Mouse (Mus musculus) gastrocnemius, postnatal 14 days (tissue): ENCODE measurements around the gene Nbeal2. TPM values are rescaled to one million over a fixed set of nuclear protein-coding genes. Genes with fewer than 3 reads are reported as not detected.

ENCODE experiments used
- DNase-seq: peaks from one replicate; pipeline ENCODE4 v3.0.0; 2021; ENCODE audit warnings: mixed read lengths
- intact Hi-C: fragments of 180-260 bp; cut with DNase I; formaldehyde crosslinking; loops from one replicate; pipeline ENCODE4 v1.15.1; 2025; ENCODE audit warnings: low total_unique reads
- total RNA-seq, 2 experiments: library from RNA; stranded (reverse); gene quantifications; 2 replicates each; pipeline ENCODE4 v1.2.3; 2021

Nbeal2 gene
- total RNA-seq, 2 experiments from 2014 or later, result 2.5 to 4.1 TPM

DNA sequence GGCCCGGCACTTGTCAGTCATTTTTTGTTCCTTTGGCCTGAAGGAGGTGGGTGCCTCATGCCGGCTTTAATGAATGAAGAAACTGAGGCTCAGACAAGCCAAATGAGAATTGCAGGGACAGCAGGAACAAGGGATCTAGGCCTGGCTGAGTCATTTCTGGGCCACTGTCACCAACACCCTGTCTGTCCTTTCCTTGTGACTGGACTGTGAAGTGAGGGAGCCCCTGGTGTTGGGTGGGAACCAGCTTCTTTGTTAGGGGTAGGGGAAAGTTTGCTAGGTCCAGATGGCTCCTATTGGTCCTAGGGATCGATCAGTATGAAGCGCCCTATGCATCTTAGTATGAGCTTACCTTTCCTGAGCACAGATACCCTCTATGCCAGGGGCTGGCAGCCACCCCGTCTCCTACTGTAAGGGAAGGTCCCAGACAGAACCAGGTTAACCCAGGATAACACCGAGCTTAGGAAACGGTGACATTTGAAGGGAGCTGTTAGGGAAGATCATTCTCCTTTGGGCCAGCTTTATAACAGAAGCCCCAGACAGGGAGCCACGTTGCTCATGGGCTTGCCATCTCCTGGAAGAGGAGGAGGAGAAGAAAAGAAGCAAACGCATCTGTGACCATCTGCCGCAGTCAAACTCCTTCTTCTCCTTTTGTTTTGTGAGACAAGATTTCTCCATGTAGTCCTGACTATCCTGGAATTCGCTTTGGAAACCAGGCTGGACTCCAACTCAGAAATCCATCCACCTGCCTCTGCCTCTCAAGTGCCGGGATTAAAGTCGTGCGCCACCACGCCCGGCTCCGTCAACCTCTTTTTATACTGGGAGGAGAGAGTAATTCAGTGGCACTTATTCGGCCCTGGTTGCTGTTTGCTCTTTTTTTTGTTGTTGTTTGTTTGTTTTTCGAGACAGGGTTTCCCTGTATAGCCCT lies 1.0 kb upstream of the Nbeal2 start:
- no peak for DNase-seq
- intact Hi-C loops, result no loop called here

DNA sequence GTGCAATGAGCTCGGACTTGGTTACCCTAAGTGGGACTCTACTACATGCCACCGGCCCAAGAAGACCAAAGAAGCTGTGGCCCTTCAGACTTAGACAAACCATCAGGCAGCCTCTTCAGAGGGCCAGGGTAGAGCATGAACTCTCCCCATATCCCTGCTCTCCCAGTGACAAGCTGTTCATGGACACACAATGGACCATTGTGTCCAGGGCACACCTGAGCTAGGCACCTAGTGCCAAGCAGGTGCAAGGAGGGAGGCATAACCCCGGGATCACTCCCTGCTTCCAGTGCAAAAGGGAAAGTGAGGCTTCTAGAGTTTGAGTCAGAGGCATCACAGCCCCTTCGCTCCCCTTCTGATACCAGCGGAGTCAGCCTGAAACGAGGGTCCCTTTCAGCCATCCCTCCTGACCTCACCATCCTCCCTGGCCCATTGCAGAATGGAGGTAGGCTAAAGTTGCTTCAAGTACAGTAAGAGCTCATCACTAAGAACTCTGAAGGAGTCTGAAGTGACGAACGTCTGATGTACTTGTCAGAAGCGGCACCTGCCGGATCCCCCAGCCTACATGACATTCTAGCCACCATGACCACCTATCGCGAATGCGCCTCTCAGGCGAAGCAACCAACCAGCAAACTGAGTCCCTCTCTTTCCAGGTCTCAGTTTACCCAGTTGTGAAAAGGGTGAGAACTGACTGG lies 852 bp downstream of the Nbeal2 start:
- no peak for DNase-seq
- intact Hi-C loops, result no loop called here

DNA sequence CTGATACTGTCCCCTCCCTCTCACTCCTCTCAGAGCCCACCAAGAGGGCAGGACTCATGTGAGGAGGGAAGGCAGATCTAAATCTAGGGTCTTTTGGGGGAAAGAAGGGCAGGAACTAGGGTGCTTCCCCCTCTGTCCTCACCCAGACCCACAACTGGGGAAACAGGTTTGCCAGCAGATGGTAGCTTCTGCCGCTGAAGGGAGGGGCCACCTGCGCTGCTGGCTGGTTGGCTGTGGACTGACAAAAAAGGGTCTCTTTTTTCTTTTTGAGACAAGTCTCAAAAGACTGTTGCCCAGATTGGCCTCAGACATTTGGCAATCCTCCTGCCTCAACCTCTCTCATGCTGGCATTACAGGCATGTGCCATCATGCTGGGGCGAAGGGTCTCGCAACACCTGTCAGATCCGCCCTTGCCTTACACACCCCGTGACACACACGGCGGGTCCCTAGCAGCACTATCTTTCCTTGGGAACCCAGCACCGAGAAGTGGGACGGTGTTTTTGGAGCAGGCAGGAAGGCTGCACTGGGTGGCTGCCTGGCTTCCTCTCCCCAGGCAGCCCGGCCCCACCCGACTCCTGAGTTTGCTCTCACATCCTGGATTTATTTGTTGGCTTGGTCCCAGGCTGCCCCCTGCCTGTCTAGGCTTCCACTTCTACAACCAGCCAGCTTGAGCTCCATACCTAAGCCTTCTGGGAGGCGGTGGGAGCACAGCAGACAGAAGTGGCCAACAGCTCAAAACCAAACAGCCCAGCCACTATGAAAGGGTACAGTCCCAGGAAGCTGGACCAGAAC lies 1.8 kb downstream of the Nbeal2 start:
- DNase-seq, result no peak
- intact Hi-C loops, result no loop called here

DNA sequence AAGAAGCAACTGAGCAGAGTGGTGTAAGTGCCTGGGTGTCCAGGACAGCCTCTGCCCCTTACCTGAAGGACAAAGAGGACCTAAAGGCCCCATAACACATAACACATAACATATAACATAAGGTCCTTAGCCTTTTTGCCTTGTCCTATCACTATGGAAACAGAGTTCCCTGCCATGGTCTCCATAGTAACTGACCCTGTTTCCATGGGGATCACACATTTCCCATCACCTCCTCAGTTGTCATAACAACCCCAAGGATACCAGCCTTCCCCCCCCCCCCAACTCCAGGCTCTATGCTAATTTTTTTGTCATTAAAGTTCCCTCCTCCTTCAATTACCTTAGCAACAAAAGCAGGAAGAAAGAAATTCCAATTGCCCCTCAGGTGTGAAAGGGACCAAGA lies 4.2 kb downstream of the Nbeal2 start:
- intact Hi-C loops, result no loop called here
- no peak for DNase-seq

DNA sequence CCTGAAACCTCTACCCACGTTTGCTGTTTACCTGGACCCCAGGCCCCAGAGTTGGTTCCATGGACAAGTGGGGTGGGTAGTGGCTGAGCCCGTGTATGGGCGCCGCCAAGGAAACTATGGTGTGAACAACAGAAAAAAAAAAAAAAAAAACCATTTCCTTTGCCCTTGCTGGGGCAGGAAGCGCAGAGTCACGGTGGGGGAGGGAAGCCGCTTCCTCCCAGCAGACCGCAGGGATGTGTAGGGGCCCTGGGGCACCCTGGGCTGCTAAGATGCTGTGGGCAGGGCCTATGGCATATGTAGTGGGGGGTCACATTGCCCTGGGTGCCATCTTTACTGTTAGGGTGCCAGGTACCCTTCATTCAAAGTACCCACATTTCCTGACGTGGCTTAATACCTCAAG lies 8.7 kb downstream of the Nbeal2 start:
- intact Hi-C loops, result no loop called here
- DNase-seq, result no peak

DNA sequence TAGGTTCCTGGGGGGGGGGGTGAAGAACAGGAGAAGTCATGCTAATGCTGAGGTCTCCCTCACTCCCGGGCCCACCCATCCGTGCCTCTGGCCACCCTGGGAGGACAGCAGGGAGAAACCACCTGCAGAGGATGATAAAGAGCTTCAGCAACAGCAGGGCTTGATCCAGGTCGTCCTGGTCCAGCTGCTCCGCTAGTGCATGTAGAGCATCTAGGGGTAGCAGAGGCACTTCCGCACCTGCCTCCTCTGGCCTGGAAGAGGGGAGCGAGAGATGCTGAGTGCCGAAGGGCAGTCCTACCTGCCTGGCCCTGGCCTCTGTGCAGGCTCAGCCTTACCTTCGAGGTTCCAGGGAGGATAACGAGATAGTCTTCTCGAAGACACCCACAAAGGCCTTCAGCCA lies 9.7 kb downstream of the Nbeal2 start:
- intact Hi-C loops, result no loop called here
- no peak for DNase-seq

DNA sequence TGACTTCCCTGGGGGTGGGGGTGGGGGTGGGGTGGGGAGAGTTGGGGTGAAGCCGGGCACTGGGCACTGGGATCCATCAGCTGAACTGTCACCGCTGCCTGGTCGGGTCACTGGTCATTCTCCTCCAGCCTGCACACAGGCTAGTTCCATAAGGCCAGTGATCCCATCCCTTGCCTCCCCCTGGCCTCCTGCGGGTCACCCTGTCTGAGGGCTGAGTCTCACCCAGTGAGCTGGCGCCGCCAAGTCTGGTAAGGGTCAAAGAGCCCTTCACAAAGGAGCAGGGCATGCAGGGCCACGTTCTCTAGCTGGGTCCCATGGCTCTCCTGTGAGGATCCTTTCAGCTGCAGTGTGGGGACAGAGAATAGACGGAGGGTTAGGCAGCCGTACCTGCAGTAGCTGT lies 10.2 kb downstream of the Nbeal2 start:
- intact Hi-C loops, result no loop called here
- no peak for DNase-seq

DNA sequence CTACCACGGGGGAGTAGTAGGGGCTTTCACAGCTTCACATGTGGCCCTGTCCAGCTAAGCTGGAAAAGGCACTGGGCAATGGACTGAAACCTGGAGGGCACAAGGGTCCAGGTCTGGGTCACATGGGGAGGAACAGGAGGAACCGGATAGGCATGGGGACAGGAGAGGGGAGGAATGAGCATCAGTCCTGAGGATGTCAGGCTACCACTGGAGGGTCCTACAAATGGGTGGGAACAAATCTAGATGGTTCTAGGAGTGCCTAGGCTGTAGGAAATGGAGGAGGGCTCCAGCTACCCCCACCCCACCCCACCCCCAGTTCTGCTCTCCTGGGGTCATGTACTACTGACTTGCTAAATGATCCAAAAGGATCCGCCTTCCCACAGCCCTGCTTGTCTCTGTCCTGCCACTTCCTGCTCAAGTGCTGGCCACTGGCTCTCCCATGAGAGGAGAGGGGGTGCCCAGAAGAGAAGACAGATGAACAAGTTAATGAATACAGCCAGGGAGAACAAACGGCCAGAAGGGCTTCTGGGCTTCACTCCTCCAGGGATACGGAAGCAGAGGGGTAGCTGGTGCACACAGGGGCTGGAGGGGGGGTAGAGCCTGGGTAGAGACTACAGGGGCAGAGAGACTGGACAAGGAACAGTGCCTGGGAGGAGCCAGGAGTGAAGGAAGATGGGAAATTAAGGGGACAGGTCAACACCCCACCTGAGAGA lies 11.0 kb downstream of the Nbeal2 start:
- DNase-seq, result no peak
- intact Hi-C loops, result no loop called here

DNA sequence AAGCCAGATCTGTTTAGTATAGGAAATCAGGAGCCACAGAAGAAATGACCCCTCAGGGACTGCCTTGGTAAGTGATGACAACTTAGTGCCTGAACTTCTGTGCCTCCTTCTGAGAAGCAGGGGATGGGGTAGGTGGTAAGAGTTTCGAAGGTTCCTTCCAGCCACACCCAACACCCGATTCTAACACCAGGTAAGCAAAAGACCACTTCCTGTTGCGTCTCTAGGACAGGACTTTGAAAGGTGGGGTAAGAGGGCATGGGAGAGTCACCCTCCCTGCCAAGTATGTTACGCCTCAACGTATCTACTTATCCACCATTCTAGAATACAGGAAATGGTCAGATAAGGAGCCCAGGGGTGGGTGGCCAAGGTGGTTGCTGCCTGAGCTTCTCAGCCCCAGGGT lies 13.0 kb downstream of the Nbeal2 start:
- intact Hi-C loops, result no loop called here
- no peak for DNase-seq

DNA sequence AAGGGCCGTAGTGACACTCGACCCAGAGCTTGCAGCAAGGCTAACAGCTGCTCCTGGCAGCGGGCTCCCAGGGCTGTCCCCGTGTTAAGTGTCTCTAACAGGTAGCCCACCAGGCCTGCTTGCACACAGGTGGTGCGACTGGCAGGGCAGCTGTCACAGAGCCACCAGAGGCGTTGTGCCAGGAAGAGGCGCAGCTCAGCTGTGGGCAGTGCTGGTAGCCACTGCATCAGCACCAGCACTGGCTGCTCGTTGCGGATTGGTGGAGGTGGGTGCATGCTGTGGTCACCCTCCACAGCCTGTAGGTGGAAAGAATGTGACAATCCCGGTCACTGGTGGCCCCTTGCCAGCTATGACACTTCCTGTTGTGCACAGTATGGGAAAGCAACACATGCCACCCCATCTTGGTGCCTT lies 15.3 kb downstream of the Nbeal2 start:
- intact Hi-C loops, result loop anchor here (10.0 kb wide), 1 partner anchor 146 kb away; no protein-coding TSS in a partner anchor
- no peak for DNase-seq

DNA sequence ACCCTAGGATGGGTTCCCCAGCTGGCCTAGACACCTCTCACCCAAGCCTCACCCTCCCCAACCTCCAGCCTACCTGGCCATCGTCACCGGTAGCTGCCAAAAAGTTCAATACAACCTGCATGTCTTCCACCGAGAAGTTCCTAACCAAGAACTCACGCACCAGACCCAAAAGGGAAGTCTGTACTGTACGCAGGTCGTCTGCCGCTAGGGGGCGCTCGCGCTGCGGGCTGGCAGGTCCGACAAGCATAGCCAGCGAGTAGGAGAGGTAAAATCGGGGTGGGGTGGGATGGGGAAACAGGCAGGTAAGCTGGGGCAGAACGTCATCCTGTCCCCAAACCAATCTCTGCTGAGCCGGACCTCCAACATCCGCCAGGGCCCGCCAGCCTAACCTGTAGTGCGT lies 18.7 kb downstream of the Nbeal2 start:
- DNase-seq, result peak; percentile 89
- intact Hi-C loops, result loop anchor here (1.0 to 10.0 kb wide), 2 partner anchors 75 to 150 kb away; no protein-coding TSS in a partner anchor

DNA sequence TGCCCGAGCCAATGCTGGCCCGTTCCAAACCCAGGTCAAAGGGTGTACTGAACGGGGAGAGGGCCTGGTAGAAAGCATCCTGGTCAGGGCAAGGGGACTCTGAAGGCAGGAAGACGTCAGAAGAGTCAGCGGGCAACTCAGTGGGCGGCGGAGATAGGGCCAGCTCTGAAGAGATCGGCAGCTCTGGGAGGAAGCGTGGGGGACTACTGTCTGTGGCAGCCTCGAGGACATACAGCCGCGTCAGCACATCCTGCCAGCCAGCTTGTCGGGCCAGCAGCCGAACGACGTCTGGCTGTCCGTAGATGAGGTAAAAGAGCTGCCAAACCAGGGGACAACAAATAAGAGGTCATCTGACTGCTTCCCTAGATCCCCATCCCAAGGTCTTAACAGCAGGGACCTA lies 20.1 kb downstream of the Nbeal2 start:
- intact Hi-C loops, result loop anchor here (5.0 to 10.0 kb wide), 2 partner anchors 151 to 187 kb away; no protein-coding TSS in a partner anchor
- DNase-seq, result no peak

DNA sequence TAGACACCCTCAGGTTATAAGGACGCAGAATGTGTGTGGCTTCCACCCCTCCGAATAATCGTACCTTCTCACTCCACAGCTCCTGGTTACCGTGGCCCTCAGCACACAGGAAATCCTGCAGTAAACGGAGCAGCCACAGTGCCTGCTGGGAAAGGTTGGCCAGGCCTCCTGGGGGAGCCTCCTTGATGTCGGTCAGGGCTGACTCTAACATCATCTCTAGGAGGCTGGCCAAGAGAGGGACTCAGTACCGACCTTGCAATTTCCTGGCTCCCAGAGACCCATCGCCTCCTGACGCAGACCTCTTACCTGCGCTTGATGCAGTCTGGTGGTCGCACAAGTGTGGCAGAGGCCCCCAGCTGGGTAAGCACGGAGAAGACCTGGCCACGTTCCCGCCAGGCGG lies 21.3 kb downstream of the Nbeal2 start:
- intact Hi-C loops, result loop anchor here (5.0 to 10.0 kb wide), 2 partner anchors 152 to 185 kb away; no protein-coding TSS in a partner anchor
- no peak for DNase-seq

DNA sequence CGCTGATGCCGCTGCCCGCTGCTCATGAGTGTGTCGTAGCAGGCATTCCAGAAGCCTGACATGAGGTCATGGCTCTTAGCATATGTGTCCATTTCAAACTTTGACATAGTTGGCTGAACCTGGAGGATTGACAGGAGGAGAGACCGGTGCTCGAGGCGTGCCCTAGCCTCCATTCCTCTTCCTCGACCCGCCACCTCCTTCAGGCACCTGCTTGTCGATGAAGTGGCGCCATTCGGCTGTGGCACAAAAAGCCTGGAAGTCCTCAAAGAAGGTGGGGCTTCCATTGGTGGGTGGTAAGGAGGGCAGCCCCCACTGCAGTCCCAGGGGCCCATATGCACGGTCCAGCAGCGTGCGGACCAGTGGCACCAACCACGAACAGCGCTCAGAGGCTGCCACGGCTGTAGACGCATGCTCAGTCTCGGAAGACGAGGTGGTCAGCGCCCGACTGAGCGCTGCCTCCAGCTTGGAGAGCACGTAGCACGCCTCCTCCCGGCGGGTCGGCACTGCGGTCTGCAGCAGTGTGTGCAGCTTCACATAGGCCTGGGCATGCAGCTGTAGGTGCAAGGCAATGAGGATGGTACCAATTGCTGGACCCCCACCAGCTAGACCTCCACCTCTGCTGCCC lies 22.2 kb downstream of the Nbeal2 start:
- no peak for DNase-seq
- intact Hi-C loops, result loop anchor here (5.0 to 10.0 kb wide), 2 partner anchors 153 to 184 kb away; no protein-coding TSS in a partner anchor

DNA sequence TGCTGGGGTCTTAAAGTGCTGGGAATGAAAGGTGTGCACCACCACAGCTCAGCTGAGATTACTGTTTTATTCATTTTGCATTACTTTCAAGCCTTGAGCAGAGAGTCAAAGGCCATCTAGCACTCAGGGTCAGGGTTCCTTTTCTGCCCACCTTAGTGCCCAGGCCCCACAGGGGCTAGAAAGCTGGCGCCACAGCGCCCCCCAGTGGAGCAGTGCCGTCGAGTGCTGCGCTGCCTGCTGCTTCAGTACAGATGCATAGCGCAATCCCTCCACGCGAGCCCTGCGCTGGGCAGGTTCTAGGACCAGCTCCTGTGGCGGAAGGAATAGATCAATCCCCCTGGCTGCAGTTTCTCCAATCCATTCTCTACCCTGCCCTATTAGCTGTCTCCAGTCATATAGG lies 22.8 kb downstream of the Nbeal2 start:
- DNase-seq, result peak; percentile 55
- intact Hi-C loops, result loop anchor here (5.0 to 10.0 kb wide), 2 partner anchors 154 to 184 kb away; no protein-coding TSS in a partner anchor

DNA sequence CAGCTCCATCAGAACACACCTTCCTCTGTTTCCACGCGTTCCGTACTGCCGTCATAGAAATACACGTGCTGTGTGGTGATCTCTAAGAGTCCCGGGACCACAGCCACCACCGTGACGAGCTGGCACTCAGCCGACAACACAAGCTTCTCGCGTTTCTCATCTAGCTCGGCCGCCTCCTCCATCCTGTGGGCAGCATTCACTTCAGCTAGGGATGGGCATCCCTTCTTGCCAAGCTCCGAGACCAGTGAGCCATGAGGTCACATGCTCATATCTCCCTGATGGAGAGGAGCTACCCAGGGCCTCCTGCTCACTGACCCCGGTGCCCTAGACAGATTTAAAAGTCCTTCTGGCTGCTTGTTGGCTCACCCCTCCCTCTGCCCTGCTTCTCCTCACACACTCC lies 23.8 kb downstream of the Nbeal2 start:
- intact Hi-C loops, result loop anchor here (5.0 to 10.0 kb wide), 2 partner anchors 155 to 183 kb away; no protein-coding TSS in a partner anchor
- DNase-seq, result no peak

DNA sequence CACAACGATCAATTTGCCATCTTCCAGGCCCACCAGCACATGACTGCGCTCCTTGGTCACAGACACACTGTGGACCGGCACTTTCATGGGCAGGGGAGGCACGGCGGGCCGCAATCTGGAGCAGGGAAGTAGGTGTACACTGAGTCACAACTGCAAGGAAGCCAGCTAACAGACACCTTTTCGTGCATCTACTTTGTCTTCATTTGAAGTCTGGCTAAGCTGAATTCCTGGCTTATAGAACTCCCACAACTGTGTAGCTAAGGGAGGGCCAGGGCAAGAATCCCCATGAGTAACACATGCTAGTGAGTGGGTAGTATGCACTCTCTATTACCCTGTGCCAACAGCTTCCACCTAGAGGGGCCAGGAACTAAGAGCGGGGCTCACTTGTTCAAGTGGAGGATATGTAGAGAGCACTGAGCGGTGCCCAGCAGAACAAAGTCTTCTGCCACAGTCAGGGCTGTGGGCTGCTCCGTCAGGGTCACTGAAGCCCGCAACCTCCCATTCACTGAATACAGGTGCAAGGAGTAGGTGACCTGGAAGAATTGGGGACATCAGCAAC lies 28.5 kb downstream of the Nbeal2 start:
- intact Hi-C loops, result no loop called here
- DNase-seq, result no peak
